Mouse (Mus musculus): ENCODE results near the gene Pik3ca. TPM values are rescaled to one million over a fixed set of nuclear protein-coding genes. Genes with fewer than 3 reads are reported as not detected.

Gene Pik3ca
- polyA plus RNA-seq, 1 experiment: 2.1 TPM

DNA sequence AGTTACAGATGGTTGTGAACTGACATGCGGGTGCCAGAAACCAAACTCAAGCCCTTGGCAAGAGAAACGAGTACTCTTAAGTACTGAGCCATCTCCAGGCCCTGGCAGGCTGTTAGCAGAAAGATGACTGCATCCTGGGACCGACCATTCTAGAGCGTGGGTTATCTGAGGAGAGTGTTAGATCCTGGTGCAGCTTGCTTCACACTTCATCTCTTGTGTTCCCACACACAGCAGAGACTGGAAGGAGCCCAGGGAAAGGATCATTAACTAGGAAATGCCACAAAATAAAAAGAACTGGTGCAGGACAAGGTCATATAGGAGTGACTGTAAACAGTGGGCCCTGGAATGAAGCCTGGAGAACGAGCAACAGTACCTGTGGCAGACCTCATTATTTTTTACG, 73.6 kb downstream of the Pik3ca start:
- no peaks in the 10 kb centered on the region for H3K27me3 ChIP-seq (ENCODE audit: control insufficient read depth, insufficient read depth, low read length)
- WGBS: 18% methylated on average over 6 of the region's 6 CpGs
- H3K27ac ChIP-seq (ENCODE audit: insufficient read depth, low read depth, low read length): no peak overlapping the region
- peaks cover under 1% of the 10 kb centered on the region; the same call in 1 of the 2 replicates for H3K36me3 ChIP-seq (ENCODE audit: control insufficient read depth, insufficient read depth, low read length)
- TF ChIP-seq CTCF (IDR thresholded peaks at IDR 0.05; ENCODE audit: extremely low read depth, insufficient read length, insufficient replicate concordance, low read depth, low read length): no peak
- no peak for TF ChIP-seq POLR2A (IDR thresholded peaks at IDR 0.05; ENCODE audit: low read depth, low read length)
- no peak overlapping the region for H3K4me3 ChIP-seq (ENCODE audit: low read depth, low read length)
- no peaks in the 10 kb centered on the region; the same call in 1 of the 2 replicates for H3K4me1 ChIP-seq (ENCODE audit: control insufficient read depth, insufficient read depth, insufficient read length, low read length)

DNA sequence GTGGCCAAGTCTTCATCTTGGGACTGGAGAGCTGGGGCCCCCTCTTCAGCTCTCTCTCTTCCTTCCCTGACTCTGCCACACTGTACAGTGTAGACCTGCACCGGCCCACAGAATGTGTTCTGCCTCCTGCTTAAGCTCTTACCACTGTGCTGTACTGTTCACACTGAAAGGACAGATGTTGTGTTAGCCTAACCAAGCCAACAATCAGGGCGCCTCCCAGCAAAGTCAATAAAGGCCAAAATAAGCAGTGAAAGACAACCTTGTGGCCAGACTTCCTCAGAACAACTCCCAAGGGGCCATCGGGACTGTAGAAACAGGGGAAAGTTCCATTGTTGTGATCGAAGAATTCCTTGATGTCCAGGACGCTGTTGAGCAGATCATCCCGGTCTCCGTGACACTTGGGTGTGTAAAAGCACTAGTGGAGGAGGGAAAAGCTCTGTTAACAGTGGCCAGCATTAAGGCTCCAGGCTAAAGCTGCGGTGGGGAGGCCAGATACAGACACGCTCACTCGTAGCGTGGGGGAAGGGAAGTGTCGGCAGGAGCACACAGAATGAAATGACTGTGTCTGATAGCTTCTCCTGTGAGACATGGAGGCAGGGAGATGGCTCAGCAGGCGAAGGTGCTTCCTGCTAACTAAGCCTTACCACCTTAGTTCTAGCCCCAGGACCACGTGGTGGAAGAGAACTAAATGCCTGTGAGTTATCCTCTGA, 74.9 kb downstream of the Pik3ca start:
- 60% methylated on average over 14 of the region's 14 CpGs for WGBS
- Histone ChIP-seq H3K4me3 (ENCODE audit: low read depth, low read length) (no peak overlapping the region), H3K4me1 (ENCODE audit: control insufficient read depth, insufficient read depth, insufficient read length, low read length) (no peaks in the 10 kb centered on the region; the same call in 1 of the 2 replicates), H3K27me3 (ENCODE audit: control insufficient read depth, insufficient read depth, low read length) (no peaks in the 10 kb centered on the region), H3K36me3 (ENCODE audit: control insufficient read depth, insufficient read depth, low read length) (no peaks in the 10 kb centered on the region), H3K27ac (ENCODE audit: insufficient read depth, low read depth, low read length) (no peak overlapping the region)
- TF ChIP-seq POLR2A (IDR thresholded peaks at IDR 0.05; ENCODE audit: low read depth, low read length): no peak
- TF ChIP-seq CTCF (IDR thresholded peaks at IDR 0.05; ENCODE audit: extremely low read depth, insufficient read length, insufficient replicate concordance, low read depth, low read length): no peak

DNA sequence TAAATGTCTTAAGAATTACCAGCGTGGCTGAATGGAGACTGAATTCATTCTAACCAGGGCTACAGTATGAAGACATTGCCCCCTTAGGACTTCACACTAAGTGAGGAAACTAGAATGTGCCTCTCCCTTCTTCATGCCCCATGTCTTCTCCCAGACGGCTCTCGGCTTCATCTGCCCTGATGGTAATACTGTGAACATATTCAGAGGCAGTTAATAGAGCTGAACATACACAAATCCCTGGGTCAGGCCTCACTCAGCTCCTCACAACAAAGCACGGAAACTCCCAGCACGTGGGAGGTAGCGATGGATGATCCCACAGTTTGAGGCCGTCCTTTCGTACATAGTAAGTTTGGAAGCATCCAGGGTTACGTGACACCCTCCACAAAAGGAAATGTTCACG, 75.7 kb downstream of the Pik3ca start:
- Histone ChIP-seq H3K4me3 (ENCODE audit: low read depth, low read length) (no peak overlapping the region), H3K27ac (ENCODE audit: insufficient read depth, low read depth, low read length) (no peak overlapping the region), H3K4me1 (ENCODE audit: control insufficient read depth, insufficient read depth, insufficient read length, low read length) (no peaks in the 10 kb centered on the region; the same call in 1 of the 2 replicates), H3K27me3 (ENCODE audit: control insufficient read depth, insufficient read depth, low read length) (no peaks in the 10 kb centered on the region), H3K36me3 (ENCODE audit: control insufficient read depth, insufficient read depth, low read length) (no peaks in the 10 kb centered on the region)
- TF ChIP-seq CTCF (IDR thresholded peaks at IDR 0.05; ENCODE audit: extremely low read depth, insufficient read length, insufficient replicate concordance, low read depth, low read length): no peak
- no peak for TF ChIP-seq POLR2A (IDR thresholded peaks at IDR 0.05; ENCODE audit: low read depth, low read length)
- WGBS: 88% methylated on average over 10 of the region's 10 CpGs

DNA sequence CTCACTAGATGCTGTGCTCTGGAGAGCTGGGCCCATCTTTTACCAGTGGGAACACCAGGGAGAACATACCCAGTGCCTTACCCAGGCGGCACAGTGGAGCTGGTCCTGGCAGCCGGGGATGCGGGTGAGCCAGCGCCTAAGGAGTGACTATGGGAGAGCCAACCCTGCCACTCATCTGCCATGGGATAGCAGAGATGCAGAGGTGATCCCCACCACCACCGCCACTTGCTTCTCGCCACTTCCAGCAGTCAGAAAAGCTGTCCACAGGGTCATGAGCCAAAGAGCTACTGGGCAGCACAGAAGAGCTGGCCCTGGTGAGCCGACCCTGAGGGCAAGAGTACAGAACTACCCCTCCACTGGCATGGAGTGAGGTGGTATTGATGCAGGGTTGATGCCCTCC, 82.5 kb downstream of the Pik3ca start:
- Histone ChIP-seq H3K4me1 (ENCODE audit: control insufficient read depth, insufficient read depth, insufficient read length, low read length) (no peaks in the 10 kb centered on the region), H3K27me3 (ENCODE audit: control insufficient read depth, insufficient read depth, low read length) (no peaks in the 10 kb centered on the region), H3K27ac (ENCODE audit: insufficient read depth, low read depth, low read length) (no peak overlapping the region), H3K4me3 (ENCODE audit: low read depth, low read length) (no peak overlapping the region), H3K36me3 (ENCODE audit: control insufficient read depth, insufficient read depth, low read length) (no peaks in the 10 kb centered on the region)
- no peak for TF ChIP-seq CTCF (IDR thresholded peaks at IDR 0.05; ENCODE audit: extremely low read depth, insufficient read length, insufficient replicate concordance, low read depth, low read length)
- no peak for TF ChIP-seq POLR2A (IDR thresholded peaks at IDR 0.05; ENCODE audit: low read depth, low read length)
- 92% methylated on average over 7 of the region's 7 CpGs for WGBS

DNA sequence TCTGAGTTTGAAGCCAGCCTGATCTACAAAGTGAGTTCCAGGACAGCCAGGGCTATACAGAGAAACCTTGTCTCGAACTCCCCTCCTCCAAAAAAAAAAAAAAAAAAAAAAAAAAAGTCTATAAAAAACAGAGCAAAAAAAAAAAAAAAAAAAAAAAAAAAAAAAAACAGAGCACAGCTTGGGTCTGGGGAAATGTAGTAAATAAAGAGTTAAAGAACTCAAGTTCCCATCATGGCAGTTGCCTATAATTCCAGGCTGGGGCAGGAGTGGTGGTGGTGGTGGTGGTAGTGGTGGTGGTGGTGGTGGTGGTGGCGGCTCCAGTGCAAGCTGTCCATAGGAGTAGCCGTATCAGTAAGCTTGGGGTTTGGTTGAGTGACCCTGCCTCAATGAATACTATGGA, 85.6 kb downstream of the Pik3ca start:
- 77% methylated on average over 3 of the region's 3 CpGs for WGBS

DNA sequence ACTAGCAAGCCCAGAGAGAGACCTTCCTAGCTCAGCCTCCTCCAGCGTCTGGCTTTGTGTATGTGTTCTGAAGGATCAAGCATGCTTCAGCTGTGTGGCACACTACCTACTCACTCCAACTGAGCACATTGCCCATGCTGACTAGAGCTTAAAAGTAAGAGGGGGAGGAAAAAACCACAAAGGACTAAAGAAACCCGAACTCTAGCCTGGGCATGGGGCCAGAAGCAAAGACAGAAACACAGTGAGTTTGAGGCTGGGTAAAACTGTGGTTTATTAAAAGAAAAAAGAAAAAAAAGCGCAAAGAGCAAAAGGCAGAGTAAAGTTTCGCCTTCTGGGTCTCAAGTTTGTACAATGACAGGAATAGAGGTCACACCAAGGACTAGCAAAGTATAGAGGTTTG, 89.1 kb downstream of the Pik3ca start:
- Histone ChIP-seq H3K27ac (ENCODE audit: insufficient read depth, low read depth, low read length) (no peak overlapping the region), H3K4me1 (ENCODE audit: control insufficient read depth, insufficient read depth, insufficient read length, low read length) (no peaks in the 10 kb centered on the region), H3K36me3 (ENCODE audit: control insufficient read depth, insufficient read depth, low read length) (no peaks in the 10 kb centered on the region), H3K27me3 (ENCODE audit: control insufficient read depth, insufficient read depth, low read length) (no peaks in the 10 kb centered on the region), H3K4me3 (ENCODE audit: low read depth, low read length) (no peak overlapping the region)
- TF ChIP-seq POLR2A (IDR thresholded peaks at IDR 0.05; ENCODE audit: low read depth, low read length) (no peak), CTCF (IDR thresholded peaks at IDR 0.05; ENCODE audit: extremely low read depth, insufficient read length, insufficient replicate concordance, low read depth, low read length) (no peak)
- 67% methylated on average over 4 of the region's 4 CpGs for WGBS

More for the DNA sequence above, 85.6 kb downstream of the Pik3ca start:
- Histone ChIP-seq H3K36me3 (ENCODE audit: control insufficient read depth, insufficient read depth, low read length) (no peaks in the 10 kb centered on the region), H3K27me3 (ENCODE audit: control insufficient read depth, insufficient read depth, low read length) (no peaks in the 10 kb centered on the region), H3K4me1 (ENCODE audit: control insufficient read depth, insufficient read depth, insufficient read length, low read length) (no peaks in the 10 kb centered on the region), H3K4me3 (ENCODE audit: low read depth, low read length) (no peak overlapping the region), H3K27ac (ENCODE audit: insufficient read depth, low read depth, low read length) (no peak overlapping the region)
- no peak for TF ChIP-seq POLR2A (IDR thresholded peaks at IDR 0.05; ENCODE audit: low read depth, low read length)
- no peak for TF ChIP-seq CTCF (IDR thresholded peaks at IDR 0.05; ENCODE audit: extremely low read depth, insufficient read length, insufficient replicate concordance, low read depth, low read length)

DNA sequence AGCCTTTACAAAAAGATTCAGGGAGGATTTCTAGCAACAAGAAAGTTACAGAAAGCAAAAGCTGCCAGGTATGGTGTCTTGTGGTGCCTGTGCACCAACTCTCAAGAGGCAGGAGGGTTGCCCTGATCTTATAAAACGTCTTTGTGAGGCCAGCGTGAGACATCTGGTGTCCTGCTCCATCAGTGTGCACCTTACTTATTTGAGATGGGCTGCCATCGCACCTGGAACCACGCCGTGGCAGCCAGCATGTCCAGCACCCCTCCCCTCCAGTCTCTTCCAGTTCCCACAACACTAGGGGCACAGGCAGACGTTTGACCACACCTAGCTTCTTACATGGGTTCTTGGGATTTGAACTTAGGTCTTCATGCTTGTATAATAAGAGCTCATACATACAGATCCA, 90.7 kb downstream of the Pik3ca start:
- Histone ChIP-seq H3K4me3 (ENCODE audit: low read depth, low read length) (no peak overlapping the region), H3K4me1 (ENCODE audit: control insufficient read depth, insufficient read depth, insufficient read length, low read length) (no peaks in the 10 kb centered on the region), H3K36me3 (ENCODE audit: control insufficient read depth, insufficient read depth, low read length) (no peaks in the 10 kb centered on the region), H3K27me3 (ENCODE audit: control insufficient read depth, insufficient read depth, low read length) (no peaks in the 10 kb centered on the region), H3K27ac (ENCODE audit: insufficient read depth, low read depth, low read length) (no peak overlapping the region)
- TF ChIP-seq CTCF (IDR thresholded peaks at IDR 0.05; ENCODE audit: extremely low read depth, insufficient read length, insufficient replicate concordance, low read depth, low read length): no peak
- no peak for TF ChIP-seq POLR2A (IDR thresholded peaks at IDR 0.05; ENCODE audit: low read depth, low read length)
- 77% methylated on average over 6 of the region's 6 CpGs for whole genome bisulfite sequencing
